Mouse (Mus musculus) gastrocnemius, adult 8-10 months (tissue): ENCODE measurements around the gene Mapk1ip1l. TPM values are rescaled to one million over a fixed set of nuclear protein-coding genes. Genes with fewer than 3 reads are reported as not detected.

Experiments
- DNase-seq, 2 experiments: peaks; one replicate each; pipeline ENCODE4 v3.0.0; 2022; ENCODE audit warnings: low spot score in 2 of 2
- total RNA-seq, 4 experiments: library from RNA; stranded (reverse); gene quantifications; 2 replicates each; pipeline ENCODE4 v1.2.4; 2022

Gene Mapk1ip1l
- 10 to 100 TPM; 19.0 to 27.0 (median 24.2) TPM for total RNA-seq

GRCm38 (mm10) chr14:47297785-47298407, at the start of gene Mapk1ip1l:
Gene Mapk1ip1l (plus strand): TSS chr14:47298266.
- DNase-seq, result peak; percentile 80

- DNase-seq, result no peak
These were observed 48.2 kb upstream of the Mapk1ip1l start for GRCm38 (mm10) chr14:47249839-47250238.

GRCm38 (mm10) chr14:47264866-47265265, 33.2 kb upstream of the Mapk1ip1l start:
- DNase-seq, result no peak

- DNase-seq, result no peak
These were observed 32.2 kb upstream of the Mapk1ip1l start for GRCm38 (mm10) chr14:47265829-47266228.

- no peak for DNase-seq
These were observed 29.0 kb upstream of the Mapk1ip1l start for GRCm38 (mm10) chr14:47269056-47269455.

- DNase-seq, result no peak
These were observed 28.4 kb upstream of the Mapk1ip1l start for GRCm38 (mm10) chr14:47269706-47270105.

- no peak for DNase-seq
These were observed 24.3 kb upstream of the Mapk1ip1l start for GRCm38 (mm10) chr14:47273751-47274150.

GRCm38 (mm10) chr14:47275417-47275816, 22.6 kb upstream of the Mapk1ip1l start:
- DNase-seq, result no peak

GRCm38 (mm10) chr14:47276036-47276603, 21.9 kb upstream of the Mapk1ip1l start:
- no peak for DNase-seq

- peak; percentile 85 to 90 for DNase-seq
These were observed 21.3 kb upstream of the Mapk1ip1l start, which contains the start of the genes Wdhd1 and Socs4 for GRCm38 (mm10) chr14:47276637-47277393. Gene Wdhd1 (minus strand): TSS chr14:47276857. Gene Socs4 (plus strand): TSS chr14:47276931.

GRCm38 (mm10) chr14:47279058-47279457, 19.0 kb upstream of the Mapk1ip1l start:
- no peak for DNase-seq

- no peak for DNase-seq
These were observed 16.5 kb upstream of the Mapk1ip1l start for GRCm38 (mm10) chr14:47281535-47281934.

GRCm38 (mm10) chr14:47283568-47283967, 14.5 kb upstream of the Mapk1ip1l start:
- no peak for DNase-seq

GRCm38 (mm10) chr14:47285271-47285670, 12.8 kb upstream of the Mapk1ip1l start:
- DNase-seq, result no peak

- DNase-seq, result no peak
These were observed 11.9 kb upstream of the Mapk1ip1l start for GRCm38 (mm10) chr14:47286215-47286614.

GRCm38 (mm10) chr14:47287021-47287420, 11.0 kb upstream of the Mapk1ip1l start:
- no peak for DNase-seq

- no peak for DNase-seq
These were observed 6.3 kb upstream of the Mapk1ip1l start for GRCm38 (mm10) chr14:47291772-47292171.

GRCm38 (mm10) chr14:47294136-47294535, 3.9 kb upstream of the Mapk1ip1l start:
- no peak for DNase-seq

- no peak for DNase-seq
These were observed 1.8 kb upstream of the Mapk1ip1l start for GRCm38 (mm10) chr14:47296232-47296631.

- no peak for DNase-seq
These were observed 334 bp downstream of the Mapk1ip1l start for GRCm38 (mm10) chr14:47298408-47298792.

GRCm38 (mm10) chr14:47298819-47299261, 774 bp downstream of the Mapk1ip1l start:
- DNase-seq, result no peak
